Mouse (Mus musculus): ENCODE measurements around the gene Ginm1.
"Not testable (repeated sequence)": the region's sequence is repeated elsewhere in the genome, so short reads cannot be mapped to it uniquely, and the experiment has no call there.

Ginm1 gene

GRCm38 (mm10) chr10:7809937-7810336 lies 17.3 kb upstream of the Ginm1 start:
- DNase-seq (ENCODE audit: low read depth, low spot score), result peak; percentile 44

- DNase-seq (ENCODE audit: low read depth, low spot score), result no peak
Observed at GRCm38 (mm10) chr10:7802519-7803140, 10.0 kb upstream of the Ginm1 start.

GRCm38 (mm10) chr10:7801258-7801657 lies 8.6 kb upstream of the Ginm1 start:
- DNase-seq (ENCODE audit: low read depth, low spot score), result no peak

- no peak for DNase-seq (ENCODE audit: low read depth, low spot score)
Observed at GRCm38 (mm10) chr10:7792254-7792750, 322 bp downstream of the Ginm1 start.

- no peak for DNase-seq (ENCODE audit: low read depth, low spot score)
Observed at GRCm38 (mm10) chr10:7787319-7787718, 5.3 kb downstream of the Ginm1 start.

GRCm38 (mm10) chr10:7781214-7781613 lies 11.4 kb downstream of the Ginm1 start:
- DNase-seq (ENCODE audit: low read depth, low spot score), result no peak

GRCm38 (mm10) chr10:7780238-7781176 lies 12.1 kb downstream of the Ginm1 start:
- peak; percentile 70 for DNase-seq (ENCODE audit: low read depth, low spot score)

- DNase-seq (ENCODE audit: low read depth, low spot score), result no peak
Observed at GRCm38 (mm10) chr10:7779751-7780237, 12.8 kb downstream of the Ginm1 start.

- DNase-seq (ENCODE audit: low read depth, low spot score), result no peak
Observed at GRCm38 (mm10) chr10:7778361-7778760, 14.3 kb downstream of the Ginm1 start.

- no peak for DNase-seq (ENCODE audit: low read depth, low spot score)
Observed at GRCm38 (mm10) chr10:7775421-7775820, 17.2 kb downstream of the Ginm1 start.

- no peak for DNase-seq (ENCODE audit: low read depth, low spot score)
Observed at GRCm38 (mm10) chr10:7772769-7773168, 19.9 kb downstream of the Ginm1 start.

GRCm38 (mm10) chr10:7772346-7772745 lies 20.3 kb downstream of the Ginm1 start:
- no peak for DNase-seq (ENCODE audit: low read depth, low spot score)

- DNase-seq (ENCODE audit: low read depth, low spot score), result no peak
Observed at GRCm38 (mm10) chr10:7757544-7757943, 35.1 kb downstream of the Ginm1 start.

- DNase-seq (ENCODE audit: low read depth, low spot score), result no peak
Observed at GRCm38 (mm10) chr10:7748752-7749151, 43.9 kb downstream of the Ginm1 start.

GRCm38 (mm10) chr10:7745528-7745927 lies 47.1 kb downstream of the Ginm1 start:
- DNase-seq (ENCODE audit: low read depth, low spot score), result not testable (repeated sequence)

- no peak for DNase-seq (ENCODE audit: low read depth, low spot score)
Observed at GRCm38 (mm10) chr10:7737914-7738313, 54.7 kb downstream of the Ginm1 start.

- no peak for DNase-seq (ENCODE audit: low read depth, low spot score)
Observed at GRCm38 (mm10) chr10:7737122-7737521, 55.5 kb downstream of the Ginm1 start.

GRCm38 (mm10) chr10:7731582-7731981 lies 61.0 kb downstream of the Ginm1 start:
- DNase-seq (ENCODE audit: low read depth, low spot score), result no peak

GRCm38 (mm10) chr10:7727011-7727410 lies 65.6 kb downstream of the Ginm1 start:
- DNase-seq (ENCODE audit: low read depth, low spot score), result no peak

- no peak for DNase-seq (ENCODE audit: low read depth, low spot score)
Observed at GRCm38 (mm10) chr10:7726501-7726812, 66.2 kb downstream of the Ginm1 start.

GRCm38 (mm10) chr10:7725751-7726500 lies 66.7 kb downstream of the Ginm1 start, which contains the start of gene Katna1:
Gene Katna1, plus strand, starts transcription at chr10:7726000.
- DNase-seq (ENCODE audit: low read depth, low spot score), result peak; percentile 88
